Mouse (Mus musculus) embryonic fibroblast, embryonic 13.5 days (primary cell): Measurements from ENCODE around the gene Snx25.

Experiments
- CTCF ChIP-seq: IDR thresholded peaks from 2 replicates; pipeline ENCODE4 v1.5.1; 2011; ENCODE audit warnings: mild to moderate bottlenecking, control low read depth, low read length, moderate library complexity, borderline replicate concordance; ENCODE audit not compliant: insufficient read depth
- POLR2A ChIP-seq: IDR thresholded peaks from 2 replicates; pipeline ENCODE4 v1.6.1; 2011; ENCODE audit warnings: low read depth, mild to moderate bottlenecking, control low read depth, low read length, moderate library complexity

DNA sequence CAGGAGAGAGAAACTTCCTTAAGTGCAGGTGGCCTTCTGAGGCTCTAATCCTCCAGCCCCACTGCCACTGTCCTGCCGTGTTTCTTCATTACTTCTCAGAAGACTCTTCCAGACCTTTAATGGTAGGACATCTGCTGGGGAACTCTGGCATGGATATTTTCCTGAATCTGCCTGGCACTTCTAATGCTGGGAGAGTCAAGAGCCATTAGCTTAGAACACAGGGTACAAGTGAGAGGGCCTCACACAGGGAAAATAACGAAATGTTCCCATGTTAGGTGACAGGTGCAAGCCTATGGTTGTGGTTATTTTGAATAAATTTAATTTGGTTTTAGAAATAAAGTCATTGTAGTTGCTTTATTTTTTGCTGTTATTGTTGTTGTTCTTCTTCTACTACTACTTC is 70.9 kb downstream of the Snx25 start:
- TF ChIP-seq POLR2A (no peak), CTCF (no peak)
